Mouse (Mus musculus): ENCODE data around the gene Cxcr5.

- no peak for TF ChIP-seq CTCF (IDR thresholded peaks at IDR 0.05; ENCODE audit: low read depth)
- TF ChIP-seq EP300 (IDR thresholded peaks at IDR 0.05; ENCODE audit: low read depth) = no peak
Observed at GRCm38 (mm10) chr9:44491351-44491750, 70.3 kb downstream of the Cxcr5 start.

Data from heart, postnatal 0 days (tissue).